Mouse (Mus musculus): ENCODE data around the gene Tuba3a. TPM values are rescaled to one million over a fixed set of nuclear protein-coding genes. Genes with fewer than 3 reads are reported as not detected.

Tuba3a gene
- polyA plus RNA-seq, 1 experiment from 2014 or later: not detected

DNA sequence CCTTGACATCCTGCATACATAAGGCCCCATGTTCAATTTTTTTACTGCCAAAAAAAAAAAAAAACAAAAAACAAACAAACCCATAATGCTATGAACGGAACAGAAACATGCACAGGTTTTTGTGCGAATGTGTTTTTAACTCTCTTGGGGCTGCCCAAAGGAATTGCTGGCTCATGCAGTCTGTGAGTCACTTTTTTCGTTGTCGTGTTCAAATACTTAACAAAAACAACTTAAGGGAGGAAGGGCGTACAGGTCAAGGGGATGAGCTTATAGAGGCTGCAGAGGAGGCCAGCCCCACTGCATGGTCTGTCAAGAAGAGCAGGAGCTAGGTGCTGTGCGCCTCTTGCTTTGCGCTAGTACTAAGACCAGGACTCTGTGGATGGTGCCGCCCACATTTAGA lies 33.1 kb downstream of the Tuba3a start:
- 92% methylated on average over 8 of the region's 8 CpGs for WGBS
- H3K4me1 ChIP-seq (replicated peaks; ENCODE audit: control insufficient read depth, insufficient read depth, low read length): no peaks in the 10 kb centered on the region
- H3K4me3 ChIP-seq (ENCODE audit: low read depth, low read length): no peak overlapping the region
- no peak overlapping the region for H3K9ac ChIP-seq (ENCODE audit: low read length)
- no peaks in the 10 kb centered on the region for H3K9me3 ChIP-seq (ENCODE audit: control insufficient read depth, low read length)
- ATAC-seq (replicated peaks; ENCODE audit: low FRiP score): no peak
- no peaks in the 10 kb centered on the region for H3K36me3 ChIP-seq (ENCODE audit: control insufficient read depth, insufficient read depth, low read length)
- H3K4me2 ChIP-seq (ENCODE audit: low read depth, low read length, severe bottlenecking): no peak overlapping the region
- no peaks in the 10 kb centered on the region for H3K27me3 ChIP-seq (ENCODE audit: control insufficient read depth, insufficient read depth, low read length)
- no peak for DNase-seq (ENCODE audit: low spot score)
- H3K27ac ChIP-seq (ENCODE audit: low read depth, low read length): no peak overlapping the region

DNA sequence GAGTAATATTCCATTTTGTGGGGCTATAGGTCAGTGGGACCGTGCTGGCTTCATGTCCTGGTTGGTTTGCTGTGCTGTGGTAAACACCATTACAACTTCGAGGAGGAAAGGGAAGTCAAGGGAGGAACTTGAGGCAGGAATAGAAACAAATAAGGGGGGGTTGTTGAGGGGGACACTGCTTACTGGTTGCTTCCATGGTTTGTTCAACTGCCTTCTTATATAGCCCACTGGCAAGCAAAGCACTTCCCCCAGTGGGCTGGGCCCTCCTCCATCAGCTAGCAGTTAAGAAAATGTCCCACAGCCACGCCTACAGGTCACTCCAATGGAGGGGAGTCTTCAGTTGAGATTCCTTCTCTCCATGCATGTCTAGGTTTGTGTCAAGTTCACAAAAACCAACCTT lies 33.6 kb downstream of the Tuba3a start:
- Histone ChIP-seq H3K4me2 (ENCODE audit: low read depth, low read length, severe bottlenecking) (no peak overlapping the region), H3K4me3 (ENCODE audit: low read depth, low read length) (no peak overlapping the region), H3K9ac (ENCODE audit: low read length) (no peak overlapping the region), H3K4me1 (replicated peaks; ENCODE audit: control insufficient read depth, insufficient read depth, low read length) (no peaks in the 10 kb centered on the region), H3K27me3 (ENCODE audit: control insufficient read depth, insufficient read depth, low read length) (no peaks in the 10 kb centered on the region), H3K9me3 (ENCODE audit: control insufficient read depth, low read length) (no peaks in the 10 kb centered on the region), H3K27ac (ENCODE audit: low read depth, low read length) (no peak overlapping the region), H3K36me3 (ENCODE audit: control insufficient read depth, insufficient read depth, low read length) (no peaks in the 10 kb centered on the region)
- WGBS: 75% methylated on average over 3 of the region's 3 CpGs
- no peak for ATAC-seq (replicated peaks; ENCODE audit: low FRiP score)
- DNase-seq (ENCODE audit: low spot score): no peak

DNA sequence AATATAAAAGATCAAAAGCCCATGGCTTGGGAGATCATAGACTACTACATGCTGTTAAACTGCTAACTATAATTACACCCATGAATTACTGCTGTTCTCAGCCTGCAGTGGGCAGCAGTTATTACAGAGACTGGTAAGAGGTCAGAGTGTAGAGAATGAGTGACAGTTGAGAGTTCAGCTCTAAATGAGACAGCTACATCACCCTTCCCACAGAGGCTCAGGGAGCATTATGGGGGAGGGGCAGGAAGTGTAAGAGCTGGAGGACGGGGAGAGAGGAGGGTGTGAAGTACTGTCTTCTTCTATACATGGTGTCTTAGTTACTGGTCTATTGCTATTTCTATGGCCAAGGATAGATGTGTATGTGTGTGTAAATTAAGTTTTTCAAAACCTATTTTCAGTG lies 41.3 kb downstream of the Tuba3a start:
- ATAC-seq (replicated peaks; ENCODE audit: low FRiP score) (no peak), DNase-seq (ENCODE audit: low spot score) (no peak)
- Histone ChIP-seq H3K27me3 (ENCODE audit: control insufficient read depth, insufficient read depth, low read length) (no peaks in the 10 kb centered on the region), H3K4me1 (replicated peaks; ENCODE audit: control insufficient read depth, insufficient read depth, low read length) (no peaks in the 10 kb centered on the region), H3K9me3 (ENCODE audit: control insufficient read depth, low read length) (no peaks in the 10 kb centered on the region), H3K27ac (ENCODE audit: low read depth, low read length) (no peak overlapping the region), H3K4me3 (ENCODE audit: low read depth, low read length) (no peak overlapping the region), H3K9ac (ENCODE audit: low read length) (no peak overlapping the region), H3K36me3 (ENCODE audit: control insufficient read depth, insufficient read depth, low read length) (no peaks in the 10 kb centered on the region), H3K4me2 (ENCODE audit: low read depth, low read length, severe bottlenecking) (no peak overlapping the region)
- 47% methylated on average over 1 of the region's 1 CpGs for WGBS

DNA sequence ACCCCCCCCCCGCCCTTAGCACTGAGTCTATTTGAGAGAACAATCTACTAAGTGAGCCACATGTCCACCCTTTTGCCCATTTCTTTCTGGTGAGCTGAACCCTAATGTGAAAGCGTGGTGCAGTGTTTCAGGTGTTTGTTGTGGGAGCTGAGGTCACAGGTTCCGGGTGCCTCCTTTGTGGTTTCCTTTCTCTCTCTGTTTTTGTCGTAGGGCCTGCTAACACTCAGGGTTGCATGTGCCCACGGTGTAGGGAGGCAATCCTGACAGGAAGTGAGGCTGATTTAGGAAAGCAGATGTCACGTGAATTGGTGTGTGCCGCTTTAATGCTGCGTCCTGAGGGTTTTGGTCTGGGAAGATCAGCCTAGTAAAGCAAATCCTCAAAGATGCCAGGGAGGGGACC lies 44.3 kb downstream of the Tuba3a start:
- Histone ChIP-seq H3K27me3 (ENCODE audit: control insufficient read depth, insufficient read depth, low read length) (no peaks in the 10 kb centered on the region), H3K4me3 (ENCODE audit: low read depth, low read length) (no peak overlapping the region), H3K4me1 (replicated peaks; ENCODE audit: control insufficient read depth, insufficient read depth, low read length) (no peaks in the 10 kb centered on the region), H3K4me2 (ENCODE audit: low read depth, low read length, severe bottlenecking) (no peak overlapping the region), H3K27ac (ENCODE audit: low read depth, low read length) (no peak overlapping the region), H3K9me3 (ENCODE audit: control insufficient read depth, low read length) (no peaks in the 10 kb centered on the region), H3K9ac (ENCODE audit: low read length) (no peak overlapping the region), H3K36me3 (ENCODE audit: control insufficient read depth, insufficient read depth, low read length) (no peaks in the 10 kb centered on the region)
- WGBS: 87% methylated on average over 8 of the region's 8 CpGs
- no peak for DNase-seq (ENCODE audit: low spot score)
- no peak for ATAC-seq (replicated peaks; ENCODE audit: low FRiP score)

DNA sequence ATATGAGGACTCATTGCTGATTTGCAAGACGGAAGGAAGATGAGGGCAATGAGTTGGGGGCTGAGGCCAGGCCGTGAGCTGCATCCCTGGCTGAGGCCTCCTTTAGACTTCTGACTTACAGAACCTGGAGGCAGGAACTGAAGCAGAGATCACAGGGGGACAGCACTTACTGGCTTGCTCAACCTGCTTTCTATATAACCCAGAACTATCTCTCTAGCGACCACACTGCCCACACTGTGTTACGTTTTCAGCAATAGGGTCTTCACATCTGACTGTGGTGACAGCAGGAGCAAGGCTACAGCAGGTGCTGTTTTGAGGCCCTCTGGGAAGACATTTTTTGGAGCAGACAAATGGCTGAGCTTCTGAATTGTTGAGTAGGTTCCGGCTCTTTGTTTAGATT lies 45.2 kb downstream of the Tuba3a start:
- ATAC-seq (replicated peaks; ENCODE audit: low FRiP score): no peak
- H3K27me3 ChIP-seq (ENCODE audit: control insufficient read depth, insufficient read depth, low read length): no peaks in the 10 kb centered on the region

DNA sequence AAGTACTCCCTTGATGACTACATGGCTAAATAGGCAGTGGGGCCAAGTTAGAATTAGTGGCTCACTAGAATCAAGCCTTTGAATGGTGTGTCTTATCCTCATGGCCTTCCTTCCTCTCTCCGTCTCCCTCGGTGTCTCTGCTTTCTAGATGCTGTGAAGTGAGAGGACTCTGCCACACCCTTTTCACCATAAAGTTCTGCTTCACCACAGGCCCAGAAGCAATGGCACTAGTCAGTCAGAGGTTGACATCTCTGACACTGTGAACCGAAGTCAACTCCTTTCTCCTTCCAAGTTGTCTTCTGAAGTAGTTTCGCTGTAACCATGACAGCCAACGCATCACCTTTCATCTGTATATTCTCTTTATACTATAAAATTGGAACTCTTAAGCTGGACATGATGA lies 46.3 kb downstream of the Tuba3a start:
- 90% methylated on average over 5 of the region's 5 CpGs for WGBS
- Histone ChIP-seq H3K4me2 (ENCODE audit: low read depth, low read length, severe bottlenecking) (no peak overlapping the region), H3K4me3 (ENCODE audit: low read depth, low read length) (no peak overlapping the region), H3K36me3 (ENCODE audit: control insufficient read depth, insufficient read depth, low read length) (no peaks in the 10 kb centered on the region), H3K9me3 (ENCODE audit: control insufficient read depth, low read length) (no peaks in the 10 kb centered on the region), H3K27ac (ENCODE audit: low read depth, low read length) (no peak overlapping the region), H3K4me1 (replicated peaks; ENCODE audit: control insufficient read depth, insufficient read depth, low read length) (no peaks in the 10 kb centered on the region), H3K27me3 (ENCODE audit: control insufficient read depth, insufficient read depth, low read length) (no peaks in the 10 kb centered on the region), H3K9ac (ENCODE audit: low read length) (no peak overlapping the region)
- no peak for DNase-seq (ENCODE audit: low spot score)
- no peak for ATAC-seq (replicated peaks; ENCODE audit: low FRiP score)

More for the DNA sequence above, 45.2 kb downstream of the Tuba3a start:
- H3K9me3 ChIP-seq (ENCODE audit: control insufficient read depth, low read length): no peaks in the 10 kb centered on the region
- H3K4me3 ChIP-seq (ENCODE audit: low read depth, low read length): no peak overlapping the region
- WGBS: 90% methylated on average over 5 of the region's 5 CpGs
- no peaks in the 10 kb centered on the region for H3K4me1 ChIP-seq (replicated peaks; ENCODE audit: control insufficient read depth, insufficient read depth, low read length)
- H3K4me2 ChIP-seq (ENCODE audit: low read depth, low read length, severe bottlenecking): no peak overlapping the region
- H3K36me3 ChIP-seq (ENCODE audit: control insufficient read depth, insufficient read depth, low read length): no peaks in the 10 kb centered on the region
- no peak overlapping the region for H3K27ac ChIP-seq (ENCODE audit: low read depth, low read length)
- DNase-seq (ENCODE audit: low spot score): no peak
- no peak overlapping the region for H3K9ac ChIP-seq (ENCODE audit: low read length)

DNA sequence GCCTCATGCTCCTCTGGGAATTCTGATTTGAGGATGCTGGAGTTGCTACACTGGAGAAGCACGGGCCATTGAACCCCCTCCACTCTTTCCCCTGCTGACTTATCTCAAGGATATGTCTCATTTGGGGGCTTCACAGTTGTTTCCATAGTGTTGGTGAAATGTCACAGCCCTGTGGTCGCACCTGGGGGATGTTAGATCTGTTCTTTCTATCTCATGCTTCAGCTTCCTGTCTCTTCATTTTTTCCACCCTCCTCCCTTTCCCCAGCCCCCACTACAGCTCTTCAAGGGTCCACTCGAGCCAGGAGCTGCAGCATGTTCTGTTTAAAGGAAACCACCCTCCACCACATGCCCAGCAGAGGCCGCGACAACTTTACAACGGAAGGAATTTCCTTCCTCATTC lies 47.4 kb downstream of the Tuba3a start:
- H3K4me2 ChIP-seq (ENCODE audit: low read depth, low read length, severe bottlenecking): no peak overlapping the region
- H3K4me3 ChIP-seq (ENCODE audit: low read depth, low read length): no peak overlapping the region
- H3K9ac ChIP-seq (ENCODE audit: low read length): no peak overlapping the region
- DNase-seq (ENCODE audit: low spot score) (no peak), ATAC-seq (replicated peaks; ENCODE audit: low FRiP score) (no peak)
- no peaks in the 10 kb centered on the region for H3K9me3 ChIP-seq (ENCODE audit: control insufficient read depth, low read length)
- WGBS: 78% methylated on average over 6 of the region's 6 CpGs
- H3K36me3 ChIP-seq (ENCODE audit: control insufficient read depth, insufficient read depth, low read length): no peaks in the 10 kb centered on the region
- H3K27ac ChIP-seq (ENCODE audit: low read depth, low read length): no peak overlapping the region
- no peaks in the 10 kb centered on the region for H3K27me3 ChIP-seq (ENCODE audit: control insufficient read depth, insufficient read depth, low read length)
- H3K4me1 ChIP-seq (replicated peaks; ENCODE audit: control insufficient read depth, insufficient read depth, low read length): no peaks in the 10 kb centered on the region

DNA sequence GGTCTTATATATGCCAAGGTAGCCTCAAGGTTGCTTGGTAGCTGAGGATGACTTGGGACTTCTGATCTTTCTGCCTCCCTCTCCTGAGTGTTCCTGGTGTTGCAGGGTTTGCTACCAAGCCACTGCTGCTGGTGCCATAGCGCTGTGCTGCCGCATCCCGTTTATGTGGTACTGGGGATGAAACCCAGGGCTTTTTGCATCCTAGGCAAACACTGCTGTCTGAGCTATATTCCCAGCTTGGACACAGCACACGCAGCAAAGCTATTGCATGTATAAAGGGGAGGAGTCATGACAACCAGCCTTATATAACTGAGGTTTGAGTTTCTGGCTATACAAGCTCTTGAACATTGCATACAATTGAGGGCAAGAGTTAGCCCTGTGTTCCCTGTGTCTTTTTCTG lies 48.4 kb downstream of the Tuba3a start:
- H3K4me3 ChIP-seq (ENCODE audit: low read depth, low read length): no peak overlapping the region
- no peaks in the 10 kb centered on the region for H3K27me3 ChIP-seq (ENCODE audit: control insufficient read depth, insufficient read depth, low read length)
- no peak overlapping the region for H3K4me2 ChIP-seq (ENCODE audit: low read depth, low read length, severe bottlenecking)
- 90% methylated on average over 4 of the region's 4 CpGs for WGBS
- H3K9me3 ChIP-seq (ENCODE audit: control insufficient read depth, low read length): no peaks in the 10 kb centered on the region
- ATAC-seq (replicated peaks; ENCODE audit: low FRiP score) (no peak), DNase-seq (ENCODE audit: low spot score) (no peak)
- no peaks in the 10 kb centered on the region for H3K36me3 ChIP-seq (ENCODE audit: control insufficient read depth, insufficient read depth, low read length)
- H3K4me1 ChIP-seq (replicated peaks; ENCODE audit: control insufficient read depth, insufficient read depth, low read length): no peaks in the 10 kb centered on the region
- H3K9ac ChIP-seq (ENCODE audit: low read length): no peak overlapping the region
- no peak overlapping the region for H3K27ac ChIP-seq (ENCODE audit: low read depth, low read length)

DNA sequence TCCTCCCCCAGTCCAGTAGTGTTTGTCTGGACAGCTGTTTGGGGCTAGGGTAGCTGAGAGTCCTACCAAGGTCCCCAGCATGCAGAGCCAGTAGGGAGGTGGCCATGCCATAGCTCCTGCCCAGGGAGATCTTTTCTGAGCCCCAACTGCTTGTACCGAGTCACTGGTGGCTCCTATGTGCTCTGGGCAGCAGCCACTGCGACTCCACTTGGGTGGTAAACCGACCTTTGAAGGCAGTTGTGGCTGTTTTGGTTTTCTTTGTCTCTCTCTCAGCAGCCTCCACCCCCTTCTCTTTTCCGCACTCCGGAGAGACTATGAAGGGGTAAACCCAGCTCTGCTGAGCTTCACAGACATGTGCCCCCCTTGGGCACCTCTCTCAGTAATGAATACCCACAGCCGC lies 49.1 kb downstream of the Tuba3a start, which contains the start of gene Cd27:
Cd27 (minus strand) TSS at position 229 of the 400 bp plus-strand sequence.
- Histone ChIP-seq H3K9ac (ENCODE audit: low read length) (peak within 1 kb of the TSS; percentile 13; the same call in 1 of the 2 replicates), H3K9me3 (ENCODE audit: control insufficient read depth, low read length) (no peaks in the 10 kb centered on the region), H3K27me3 (ENCODE audit: control insufficient read depth, insufficient read depth, low read length) (no peaks in the 10 kb centered on the region), H3K4me3 (ENCODE audit: low read depth, low read length) (no peak within 1 kb of the TSS), H3K36me3 (ENCODE audit: control insufficient read depth, insufficient read depth, low read length) (no peaks in the 10 kb centered on the region), H3K27ac (ENCODE audit: low read depth, low read length) (no peak within 1 kb of the TSS), H3K4me1 (replicated peaks; ENCODE audit: control insufficient read depth, insufficient read depth, low read length) (peaks cover 4% of the 10 kb centered on the region; the same call in 1 of the 2 replicates), H3K4me2 (ENCODE audit: low read depth, low read length, severe bottlenecking) (no peak within 1 kb of the TSS)
- 36% methylated on average over 6 of the region's 6 CpGs for WGBS
- no peak for DNase-seq (ENCODE audit: low spot score)
- ATAC-seq (replicated peaks; ENCODE audit: low FRiP score): no peak

All from forebrain, embryonic 11.5 days (tissue).